Mouse (Mus musculus): ENCODE data around the gene Gstm3.
"Not testable (repeated sequence)": the region's sequence is repeated elsewhere in the genome, so short reads cannot be mapped to it uniquely, and the experiment has no call there.

The Gstm3 gene

GRCm38 (mm10) chr3:107968724-107969395 lies at the start of gene Gstm3:
TSS of gene Gstm3 (minus strand) at chr3:107969283.
- no peak for DNase-seq

- DNase-seq = no peak
Measured at GRCm38 (mm10) chr3:108018190-108018820, 49.2 kb upstream of the Gstm3 start.

GRCm38 (mm10) chr3:108017473-108018189 lies 48.5 kb upstream of the Gstm3 start, which contains the start of gene Gstm1:
TSS of gene Gstm1 (minus strand) at chr3:108017973.
- DNase-seq = peak; percentile 82

- not testable (repeated sequence) for DNase-seq
Measured at GRCm38 (mm10) chr3:108016468-108016867, 47.4 kb upstream of the Gstm3 start.

GRCm38 (mm10) chr3:108014974-108015346 lies 45.9 kb upstream of the Gstm3 start:
- DNase-seq = no peak

GRCm38 (mm10) chr3:108014098-108014973 lies 45.3 kb upstream of the Gstm3 start:
- DNase-seq = no peak

- DNase-seq = no peak
Measured at GRCm38 (mm10) chr3:108013331-108013871, 44.3 kb upstream of the Gstm3 start.

- DNase-seq = no peak
Measured at GRCm38 (mm10) chr3:108011558-108011957, 42.5 kb upstream of the Gstm3 start.

GRCm38 (mm10) chr3:108010286-108010685 lies 41.2 kb upstream of the Gstm3 start:
- DNase-seq = no peak

- DNase-seq = no peak
Measured at GRCm38 (mm10) chr3:108002021-108002420, 32.9 kb upstream of the Gstm3 start.

GRCm38 (mm10) chr3:107999491-107999890 lies 30.4 kb upstream of the Gstm3 start:
- no peak for DNase-seq

- no peak for DNase-seq
Measured at GRCm38 (mm10) chr3:107998591-107998990, 29.5 kb upstream of the Gstm3 start.

GRCm38 (mm10) chr3:107996576-107996975 lies 27.5 kb upstream of the Gstm3 start:
- DNase-seq = no peak

- DNase-seq = not testable (repeated sequence)
Measured at GRCm38 (mm10) chr3:107995974-107996373, 26.9 kb upstream of the Gstm3 start.

GRCm38 (mm10) chr3:107986041-107986562 lies 17.0 kb upstream of the Gstm3 start, which contains the start of gene Gstm2:
TSS of gene Gstm2 (minus strand) at chr3:107986453.
- DNase-seq = no peak

GRCm38 (mm10) chr3:107985141-107985540 lies 16.1 kb upstream of the Gstm3 start:
- DNase-seq = not testable (repeated sequence)

GRCm38 (mm10) chr3:107984471-107984870 lies 15.4 kb upstream of the Gstm3 start:
- no peak for DNase-seq

GRCm38 (mm10) chr3:107983771-107984170 lies 14.7 kb upstream of the Gstm3 start:
- DNase-seq = no peak

GRCm38 (mm10) chr3:107982726-107983125 lies 13.6 kb upstream of the Gstm3 start:
- no peak for DNase-seq

GRCm38 (mm10) chr3:107981261-107981660 lies 12.2 kb upstream of the Gstm3 start:
- no peak for DNase-seq

- no peak for DNase-seq
Measured at GRCm38 (mm10) chr3:107977691-107978090, 8.6 kb upstream of the Gstm3 start.

GRCm38 (mm10) chr3:107974237-107974636 lies 5.2 kb upstream of the Gstm3 start:
- DNase-seq = no peak

Data from thymus, postnatal 25 days (tissue).